Mouse (Mus musculus): ENCODE measurements around the gene Mlec.

Mlec gene

DNA sequence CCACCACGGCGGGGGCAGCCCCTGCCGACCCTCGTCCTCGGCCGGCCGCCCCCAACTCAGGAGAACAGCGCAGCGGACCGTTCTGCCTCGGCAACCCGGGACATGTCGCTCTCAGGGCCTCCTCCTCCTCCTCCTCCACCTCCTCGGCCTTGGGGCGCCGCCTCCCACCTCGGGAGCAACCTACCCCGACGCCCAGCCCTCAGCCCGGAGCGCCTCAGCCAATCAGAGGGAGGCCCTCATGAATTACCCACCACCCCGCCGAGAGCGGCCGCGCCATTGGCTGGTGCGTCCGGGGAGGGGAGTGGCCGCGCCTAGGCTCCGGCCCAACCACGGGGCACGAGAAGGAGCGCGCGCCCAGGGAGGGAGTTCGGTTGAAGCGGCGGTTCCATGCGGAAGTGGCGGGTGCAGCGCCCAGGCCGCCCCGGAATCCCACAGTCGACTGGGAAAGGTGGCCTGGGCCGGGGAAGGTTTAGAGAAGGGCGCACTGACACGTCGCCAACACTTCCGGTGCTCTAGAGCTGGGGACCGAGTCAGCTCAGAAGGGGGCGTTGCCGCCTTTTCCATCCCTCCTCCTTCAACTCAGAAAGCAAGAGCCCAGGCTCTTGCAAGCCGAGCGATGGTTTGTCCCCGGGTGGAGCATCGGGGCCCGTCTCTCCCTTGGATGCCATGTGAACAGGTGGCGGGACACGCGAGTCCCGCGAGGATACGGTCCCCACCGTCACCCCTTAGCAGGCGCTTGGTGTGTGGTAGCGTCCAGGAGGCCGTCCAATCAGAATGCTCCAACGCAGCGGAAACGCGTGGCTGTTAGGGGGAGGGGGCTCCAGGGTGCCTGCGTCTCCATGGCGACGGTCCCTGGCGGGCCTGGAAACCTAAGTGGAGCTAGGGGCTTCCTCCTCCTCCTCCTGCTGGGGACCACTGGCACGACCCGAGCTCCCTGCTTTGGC is at the start of gene Mlec:
Mlec (minus strand) TSS at position 140 of the 944 bp plus-strand sequence.
- CTCF ChIA-PET: interaction anchor here (0.5 to 1.3 kb wide), 5 partner anchors 25 to 212 kb away, joined by 3 to 7 read pairs (median 3); no protein-coding TSS in a partner anchor

DNA sequence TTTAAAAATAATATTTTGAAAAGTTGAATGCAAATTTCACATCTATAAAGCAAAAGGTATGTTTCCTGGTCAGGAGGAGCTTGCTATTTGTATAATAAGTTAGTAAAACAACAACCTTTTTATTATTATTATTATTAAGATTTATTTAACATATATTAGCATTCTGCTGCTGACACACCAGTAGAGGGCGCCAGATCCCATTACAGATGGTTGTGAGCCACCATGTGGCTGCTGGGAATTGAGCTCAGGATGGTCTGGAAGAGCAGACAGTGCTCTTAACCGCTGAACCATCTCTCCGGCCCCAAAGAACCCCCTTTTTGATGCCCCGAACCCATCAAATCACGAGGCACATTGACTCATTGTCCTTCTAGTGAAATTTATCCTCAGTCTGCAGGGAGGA is 49.3 kb upstream of the Mlec start:
- CTCF ChIA-PET: interaction anchor here (0.5 kb wide), 1 partner anchor 245 kb away, joined by 3 read pairs; no protein-coding TSS in a partner anchor

DNA sequence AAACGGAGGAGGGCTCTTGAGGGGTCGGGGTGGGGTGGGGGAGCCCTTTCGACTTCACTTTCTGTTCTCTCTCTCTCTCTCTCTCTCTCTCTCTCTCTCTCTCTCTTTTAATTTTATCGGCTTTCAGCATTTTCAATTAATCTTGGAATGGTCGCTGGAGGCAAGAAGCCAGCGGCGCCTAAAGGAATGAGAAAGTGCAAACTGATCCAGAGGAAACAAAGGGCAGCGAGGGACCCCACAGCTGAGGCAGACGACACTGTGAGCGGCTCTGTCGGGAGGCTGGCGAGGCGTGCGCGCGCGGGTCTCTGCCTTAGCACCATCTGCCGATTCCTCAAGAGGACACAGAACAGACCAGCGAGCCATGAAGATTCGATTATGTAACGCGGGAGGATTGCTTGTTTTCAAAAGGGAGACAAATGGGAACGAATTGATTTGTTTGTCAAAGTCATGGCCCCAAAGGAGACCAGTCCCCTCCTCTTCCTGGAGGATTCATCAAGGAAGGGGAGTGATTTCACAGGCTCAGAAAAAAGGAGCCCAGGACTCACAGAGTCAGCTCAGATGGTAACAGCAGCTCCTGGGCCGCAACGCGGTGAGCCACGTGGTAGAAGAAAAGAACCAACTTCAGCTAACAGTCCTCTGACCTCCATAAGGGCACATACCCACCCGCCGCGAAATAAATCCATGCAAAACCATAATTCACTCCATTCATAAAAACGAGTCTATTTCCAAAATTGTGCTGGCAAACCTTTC is 46.8 kb upstream of the Mlec start:
- CTCF ChIA-PET: interaction anchor here (0.7 to 1.1 kb wide), 2 partner anchors 16 to 614 kb away, joined by 4 read pairs; no protein-coding TSS in a partner anchor

DNA sequence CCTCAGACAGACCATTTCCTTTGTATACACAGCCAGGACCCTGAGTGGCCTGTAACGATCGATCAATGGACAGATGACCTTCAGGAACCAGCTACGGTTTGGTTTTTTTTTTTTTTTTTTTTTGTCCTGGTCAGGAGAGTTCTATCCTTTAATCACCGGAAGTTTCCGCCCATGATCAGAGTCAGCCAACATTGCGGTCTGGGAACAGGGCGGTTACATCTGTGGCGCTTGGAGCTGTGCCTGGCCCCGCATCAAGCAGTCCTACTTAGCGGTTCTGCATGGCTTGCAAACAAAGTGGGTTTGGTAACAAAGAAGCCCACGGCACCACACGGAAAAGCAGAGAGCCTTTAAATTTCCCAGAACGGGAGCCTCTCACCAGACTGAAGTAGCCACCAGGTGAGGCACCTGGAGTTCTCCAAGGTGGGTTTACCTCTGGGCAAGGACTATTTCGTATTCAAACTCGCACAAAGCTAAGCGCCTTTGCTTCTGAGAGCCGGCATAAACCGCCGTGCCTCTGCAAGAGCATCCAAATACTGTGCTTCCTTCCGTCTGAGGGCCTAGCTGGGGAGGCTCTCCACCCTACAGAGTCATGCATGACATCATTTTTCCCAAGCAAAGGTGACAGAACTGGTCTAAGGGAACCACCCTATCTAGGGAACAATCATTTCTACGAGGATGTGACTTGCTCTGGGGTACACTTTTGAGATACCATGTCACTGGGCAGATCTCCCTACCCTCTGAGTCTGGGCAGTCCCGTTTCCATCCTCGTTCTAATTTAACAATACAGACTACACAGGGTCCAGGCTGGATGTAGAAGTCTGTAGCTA is 46.0 kb upstream of the Mlec start:
- CTCF ChIA-PET: interaction anchor here (0.7 to 1.1 kb wide), 2 partner anchors 15 to 46 kb away, joined by 3 to 4 read pairs; partner anchors contain the start of gene Mlec

DNA sequence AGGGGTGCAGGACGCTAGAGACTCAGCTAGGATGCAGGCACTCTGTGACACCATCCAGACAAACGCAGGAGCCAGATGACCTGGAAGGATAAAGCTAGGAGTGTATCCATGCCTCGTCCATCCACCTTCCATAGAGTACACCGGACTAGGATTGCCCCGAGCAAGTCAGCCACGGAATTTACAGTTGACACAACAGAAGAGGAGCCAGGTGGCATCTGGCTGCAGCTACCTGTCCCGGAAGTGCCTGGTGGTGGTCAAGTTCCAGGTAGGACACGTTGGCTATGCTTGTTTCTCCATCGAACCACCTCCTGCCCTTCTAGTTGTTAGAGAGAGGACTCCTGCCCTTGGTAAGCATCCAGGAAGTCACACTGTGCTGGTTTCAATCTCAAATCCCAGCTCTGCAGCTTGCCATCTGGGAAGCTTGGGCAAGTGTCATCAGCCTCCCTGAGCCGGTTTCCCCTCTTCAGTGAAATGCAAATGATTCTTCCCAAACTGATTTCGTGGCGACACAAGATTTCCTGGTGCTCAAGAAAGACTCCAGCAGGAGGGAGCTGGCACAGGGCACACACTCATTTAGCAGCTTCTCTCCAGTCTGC is 36.7 kb upstream of the Mlec start:
- CTCF ChIA-PET: no interaction called here

DNA sequence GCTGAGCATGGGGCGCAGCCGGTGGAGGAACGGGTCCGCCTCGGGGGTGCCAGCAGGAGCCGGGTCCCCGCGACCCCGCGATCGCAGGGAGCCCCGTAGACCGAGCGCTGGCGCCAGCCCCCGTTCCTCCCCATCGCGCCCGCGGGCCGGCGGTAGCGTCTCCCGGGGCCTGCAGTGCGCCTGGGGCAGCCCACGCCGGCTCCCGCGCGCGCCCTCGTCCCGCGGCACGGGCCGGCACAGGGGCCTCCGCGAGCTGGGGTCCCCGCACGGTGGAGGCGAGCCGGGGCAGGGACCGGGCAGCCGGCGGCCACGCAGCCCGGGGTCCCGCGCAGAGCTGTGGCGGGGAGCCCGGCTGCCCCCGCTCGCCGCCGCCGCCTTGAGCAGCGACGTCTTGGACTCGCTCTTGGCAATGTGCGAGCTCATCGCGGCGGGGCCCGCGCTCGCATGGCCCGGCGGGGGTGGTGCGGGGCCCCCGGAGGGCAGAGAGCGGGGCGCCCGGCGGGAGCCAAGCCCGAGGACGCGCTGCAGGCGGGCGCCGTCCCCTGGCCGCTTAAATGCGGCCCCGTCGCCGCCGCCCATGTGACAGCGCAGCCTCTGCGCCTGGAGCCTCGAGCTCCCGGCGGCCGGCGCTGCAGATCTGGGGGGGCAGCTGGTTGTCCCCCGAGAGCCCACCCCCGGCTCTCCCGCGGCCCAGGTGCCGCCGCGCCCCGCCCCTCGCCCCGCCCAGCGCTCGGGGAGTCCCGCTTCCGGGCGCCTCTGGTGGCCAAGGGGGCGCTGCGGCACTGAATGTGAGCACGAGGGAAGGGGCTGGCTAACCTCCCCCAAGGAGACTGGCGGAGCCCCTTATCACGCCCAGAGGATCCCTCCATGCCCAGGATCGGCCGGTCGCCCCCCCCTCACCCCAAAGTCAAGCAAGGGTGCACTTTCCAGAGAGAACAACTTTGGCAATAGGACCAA is 36.0 kb upstream of the Mlec start, which contains the start of gene Cabp1:
Cabp1 (minus strand) TSS at position 713 of the 957 bp plus-strand sequence.
- CTCF ChIA-PET: no interaction called here

DNA sequence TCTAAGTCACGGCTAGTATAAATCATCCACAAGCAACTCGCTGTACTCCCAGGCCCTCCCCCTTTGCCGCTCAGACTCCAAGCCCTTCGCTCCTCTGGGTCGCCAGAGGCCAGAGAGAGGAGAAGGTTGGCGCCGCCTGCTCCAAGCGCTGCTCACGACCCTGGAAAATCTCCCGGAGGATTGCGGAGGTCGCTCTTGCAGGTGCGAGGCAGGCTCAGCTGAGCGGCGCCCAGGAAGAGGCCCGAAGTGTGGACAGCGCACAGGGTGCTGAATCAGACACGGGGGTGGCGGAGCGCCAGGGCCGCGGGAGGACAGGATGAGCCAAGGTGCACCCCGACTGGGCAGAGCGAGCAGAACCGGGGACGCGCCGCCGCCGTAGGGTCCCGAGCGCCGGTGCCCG is 35.2 kb upstream of the Mlec start:
- CTCF ChIA-PET: no interaction called here

DNA sequence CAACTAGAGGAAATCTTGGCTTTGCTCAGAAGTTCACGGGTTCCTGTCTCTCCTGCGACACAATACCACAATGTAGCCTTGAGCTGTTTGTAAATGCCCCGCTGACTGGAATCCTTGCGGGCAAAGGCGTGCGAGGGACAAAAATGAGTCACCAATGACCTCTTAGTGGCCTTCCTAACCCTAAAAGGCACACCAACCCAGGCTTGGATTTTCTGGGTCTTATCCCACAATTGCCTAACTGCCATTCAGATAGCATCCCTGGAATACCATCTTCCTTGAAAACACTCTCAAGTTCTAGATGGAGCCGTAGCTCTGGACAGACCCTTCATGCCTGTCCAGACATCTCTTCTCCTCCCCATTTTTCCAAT is 34.8 kb upstream of the Mlec start:
- CTCF ChIA-PET: interaction anchor here (0.5 to 0.6 kb wide), 2 partner anchors 34 to 85 kb away, joined by 3 to 5 read pairs; no protein-coding TSS in a partner anchor

DNA sequence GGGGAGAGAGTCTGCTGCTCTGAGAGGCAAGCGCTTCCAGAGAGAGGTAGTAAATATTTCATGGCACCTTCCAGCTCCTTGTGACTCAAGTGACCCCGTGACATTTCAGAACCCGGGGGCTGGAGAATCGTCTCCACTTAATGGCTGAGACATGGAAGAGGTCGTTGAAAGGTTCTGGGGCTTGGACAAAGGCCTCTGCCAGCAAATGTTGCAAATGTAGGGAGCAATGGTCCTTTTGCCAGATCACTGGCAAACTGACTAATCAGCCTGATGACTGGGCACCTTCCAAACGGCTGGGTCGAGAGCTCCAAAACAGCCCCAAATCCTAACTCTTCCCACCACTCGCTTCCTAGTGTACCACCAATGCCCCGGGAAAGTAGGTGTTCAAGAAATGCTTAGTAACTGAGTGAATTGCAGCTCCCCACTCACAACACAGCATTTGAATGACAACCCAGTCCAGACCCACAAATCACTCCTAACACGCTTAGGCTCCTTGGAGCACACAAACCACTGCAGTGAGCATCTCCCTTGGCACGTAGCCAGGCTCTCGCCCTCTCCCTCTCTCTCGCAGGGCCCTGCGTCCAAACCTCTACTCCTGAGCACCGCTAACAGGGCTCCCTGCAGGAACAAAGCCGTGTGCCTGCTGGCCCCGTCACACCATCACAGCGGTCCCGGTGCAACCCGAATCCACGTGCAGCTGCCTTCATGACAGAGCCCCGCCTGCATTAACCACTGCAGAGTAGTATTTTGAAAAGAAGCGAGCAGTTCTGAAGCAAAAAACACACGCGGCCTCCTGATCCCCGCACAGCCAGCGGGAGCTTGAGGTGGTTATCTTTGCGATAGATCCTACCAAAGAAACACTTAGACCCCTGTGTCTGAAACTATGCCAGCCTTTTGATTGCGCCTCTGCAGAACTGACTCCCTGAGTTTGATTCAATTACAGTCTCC is 34.2 kb upstream of the Mlec start:
- CTCF ChIA-PET: interaction anchor here (0.5 to 0.6 kb wide), 3 partner anchors 35 to 85 kb away, joined by 3 to 5 read pairs (median 5); no protein-coding TSS in a partner anchor

DNA sequence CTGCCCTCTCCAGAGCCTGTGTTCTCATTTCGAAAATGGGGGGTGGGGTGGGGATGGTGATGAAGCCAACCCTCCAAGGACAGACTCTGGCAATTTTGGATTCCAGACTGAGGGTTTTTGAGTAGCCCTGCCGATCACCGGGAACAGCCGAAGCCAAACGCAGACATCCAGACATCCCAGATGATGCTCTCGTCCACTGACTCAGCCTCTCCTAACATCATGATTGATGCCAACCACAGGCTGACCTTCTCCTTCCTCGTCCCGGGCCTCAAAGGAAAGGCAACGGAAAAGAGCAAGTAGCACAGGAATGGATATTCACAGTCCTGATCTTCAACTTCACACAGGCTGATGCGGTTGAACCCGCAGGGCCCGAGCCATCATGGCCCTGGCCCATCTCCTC is 32.1 kb upstream of the Mlec start:
- CTCF ChIA-PET: interaction anchor here (0.7 kb wide), 1 partner anchor 65 kb away, joined by 3 read pairs; no protein-coding TSS in a partner anchor

DNA sequence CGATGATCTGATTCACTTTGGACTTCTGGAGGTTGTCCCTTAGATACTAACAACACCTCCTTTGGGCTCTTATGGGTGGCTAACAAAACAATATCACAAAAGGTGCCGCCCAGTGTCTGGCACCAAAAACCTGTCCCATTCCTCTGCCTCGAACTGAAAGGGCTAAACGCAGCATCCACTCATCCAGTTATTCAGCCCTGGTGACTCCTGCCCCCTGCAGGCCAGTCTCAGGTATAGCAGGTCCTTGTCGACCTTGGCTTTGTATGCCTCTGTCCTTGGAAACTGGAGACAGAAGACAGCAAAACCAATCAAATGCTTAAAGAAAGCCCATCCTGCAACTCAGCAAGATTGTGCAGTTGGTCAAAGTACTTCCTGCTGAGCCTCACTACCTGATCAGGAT is 30.8 kb upstream of the Mlec start:
- CTCF ChIA-PET: interaction anchor here (0.7 to 1.6 kb wide), 4 partner anchors 16 to 64 kb away, joined by 3 to 8 read pairs (median 6); partner anchors contain the start of gene Mlec

DNA sequence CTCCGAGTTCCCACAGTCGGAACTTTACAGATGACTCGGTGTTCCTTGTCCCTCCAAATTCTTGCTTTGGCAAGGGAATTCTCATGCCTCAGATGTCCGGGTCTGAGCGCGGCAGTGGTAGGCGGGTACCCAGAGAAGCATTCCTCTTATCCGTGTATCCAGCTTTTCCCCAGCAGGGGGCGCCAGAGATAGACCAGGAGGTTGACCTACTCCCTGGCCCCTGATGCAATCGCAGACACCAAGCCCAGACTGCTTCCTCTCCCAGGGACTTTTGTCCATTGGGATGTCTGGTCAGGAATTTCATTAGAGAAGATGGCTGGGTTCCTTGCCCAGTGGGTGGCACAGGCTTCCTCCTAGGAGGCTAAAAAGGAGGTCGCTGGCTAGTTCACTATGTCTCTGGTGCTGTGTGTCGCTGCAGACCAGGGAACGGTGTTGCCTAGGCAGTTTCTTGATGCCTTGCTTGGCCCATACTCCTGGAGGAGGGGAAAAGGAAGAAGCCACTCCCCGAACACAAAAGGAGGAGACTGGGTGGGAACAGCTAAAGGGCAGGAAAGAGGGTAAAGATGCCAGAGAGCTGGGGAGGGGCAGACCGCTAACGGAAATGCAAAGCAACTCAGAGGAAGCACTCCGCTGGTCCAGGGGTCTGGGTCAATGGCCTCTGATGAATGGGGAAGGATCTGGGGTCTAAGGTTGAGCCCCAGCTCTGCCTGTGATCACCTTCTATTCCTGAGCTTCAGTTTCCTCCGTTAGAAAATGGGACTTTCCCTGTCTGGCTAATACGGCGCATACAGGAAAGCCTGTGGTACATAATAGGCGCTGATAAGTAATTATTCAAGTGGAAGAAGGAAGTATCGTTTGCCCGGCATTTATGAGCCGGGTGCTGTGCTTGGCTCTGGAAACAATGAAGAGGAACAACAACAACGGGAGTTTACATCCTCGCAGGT is 29.5 kb upstream of the Mlec start:
- CTCF ChIA-PET: interaction anchor here (1.2 kb wide), 1 partner anchor 30 kb away, joined by 3 read pairs; the partner anchor contains the start of gene Mlec

DNA sequence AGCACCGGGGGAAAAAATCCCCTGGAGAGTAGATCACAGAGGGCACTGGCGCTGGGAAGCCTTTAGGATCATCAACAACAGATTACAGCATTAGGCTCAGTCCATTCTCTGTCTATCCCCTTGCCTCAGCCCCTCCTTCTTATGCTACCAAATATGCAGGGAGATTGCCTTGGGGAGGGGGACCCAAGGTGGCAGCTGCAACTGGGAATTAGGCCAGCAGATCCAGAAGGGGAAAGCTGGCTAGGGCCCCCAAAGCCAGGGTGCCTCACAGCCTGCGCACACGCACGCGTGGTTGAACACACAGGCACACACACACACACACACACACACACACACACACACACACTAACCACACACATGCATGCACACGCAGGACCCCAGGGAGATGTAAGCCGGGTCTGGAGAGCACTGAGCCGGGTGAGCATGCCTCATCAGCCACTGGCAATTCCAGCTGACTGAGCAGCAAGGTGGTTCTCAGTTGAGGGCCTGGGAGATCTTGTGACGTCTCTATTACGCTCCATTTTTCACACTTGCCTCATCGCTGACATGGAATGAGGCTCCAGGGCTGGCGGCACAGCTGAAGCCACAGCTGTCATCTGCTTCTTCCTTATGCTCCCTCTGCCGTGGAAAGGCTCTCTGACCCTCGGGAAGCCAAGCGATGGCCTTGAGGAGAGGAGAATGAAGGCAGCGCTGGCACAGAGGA is 28.5 kb upstream of the Mlec start:
- CTCF ChIA-PET: no interaction called here

DNA sequence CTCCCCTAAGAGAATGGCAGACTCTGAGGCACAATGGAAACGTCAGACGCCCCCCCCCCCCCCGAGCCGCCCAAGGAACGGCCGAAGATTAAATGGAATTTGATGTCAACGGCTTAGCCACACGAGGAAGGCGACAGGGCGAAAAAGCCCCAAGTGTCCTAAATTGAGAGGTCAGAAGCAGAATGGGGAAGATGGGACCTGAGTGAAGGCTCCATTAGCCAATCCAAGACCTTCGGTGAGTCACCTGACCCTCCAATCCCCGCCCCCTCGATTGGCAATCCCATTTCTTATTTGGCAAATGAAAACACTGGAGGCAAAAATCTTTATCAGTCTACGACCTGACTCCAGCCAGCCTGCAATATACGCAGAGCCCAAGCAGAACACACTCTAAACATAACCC is 26.7 kb upstream of the Mlec start:
- CTCF ChIA-PET: no interaction called here

DNA sequence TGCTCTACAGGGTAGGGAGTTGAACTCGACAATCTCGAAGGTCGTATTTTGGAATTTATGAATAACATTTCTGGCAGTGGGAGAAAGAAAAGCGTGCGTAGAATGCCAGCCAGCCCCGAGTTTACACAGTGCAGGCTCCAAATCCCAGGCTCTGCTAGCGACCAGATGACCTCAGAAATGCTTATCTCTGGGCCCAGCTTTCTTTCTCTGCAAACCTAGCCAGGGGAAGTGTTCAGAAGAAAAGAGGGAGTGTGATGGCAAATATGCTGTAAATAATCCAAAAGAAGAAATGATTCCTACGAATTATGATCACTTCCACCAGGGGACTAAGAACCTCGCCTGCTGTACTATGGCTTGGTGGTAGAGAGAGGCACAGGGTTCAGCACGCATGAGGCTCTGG is 25.5 kb upstream of the Mlec start:
- CTCF ChIA-PET: interaction anchor here (0.6 kb wide), 1 partner anchor 62 kb away, joined by 3 read pairs; no protein-coding TSS in a partner anchor

DNA sequence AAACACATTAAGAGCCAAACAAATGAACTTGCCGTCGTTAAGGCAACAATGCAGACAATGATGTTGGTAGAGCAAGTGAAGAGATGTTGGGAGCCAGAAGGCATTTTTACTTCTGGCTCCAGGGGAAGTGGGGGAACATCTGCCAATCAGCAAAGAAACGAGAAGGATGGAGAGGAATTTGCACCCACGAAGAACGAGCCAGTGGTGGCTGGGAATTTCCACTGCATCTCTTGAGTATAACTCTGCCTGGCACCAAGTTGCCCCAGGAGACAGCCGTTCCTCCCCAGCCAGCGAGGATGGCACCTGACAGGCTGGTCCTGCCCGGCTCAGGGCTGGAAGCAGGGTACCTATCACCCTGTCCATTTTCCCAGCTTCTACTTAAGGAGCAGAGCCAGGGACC is 24.9 kb upstream of the Mlec start:
- CTCF ChIA-PET: no interaction called here

Measured in spleen, embryonic (tissue).